Mouse (Mus musculus): ENCODE data around the gene Limd2. TPM values are rescaled to one million over a fixed set of nuclear protein-coding genes. Genes with fewer than 3 reads are reported as not detected.

Gene Limd2
- polyA plus RNA-seq, 1 experiment = 218 TPM

- TF ChIP-seq GATA1 (IDR thresholded peaks at IDR 0.05; ENCODE audit: low read length) = no peak
Measured at GRCm38 (mm10) chr11:106179711-106180448, 19.2 kb upstream of the Limd2 start.

DNA sequence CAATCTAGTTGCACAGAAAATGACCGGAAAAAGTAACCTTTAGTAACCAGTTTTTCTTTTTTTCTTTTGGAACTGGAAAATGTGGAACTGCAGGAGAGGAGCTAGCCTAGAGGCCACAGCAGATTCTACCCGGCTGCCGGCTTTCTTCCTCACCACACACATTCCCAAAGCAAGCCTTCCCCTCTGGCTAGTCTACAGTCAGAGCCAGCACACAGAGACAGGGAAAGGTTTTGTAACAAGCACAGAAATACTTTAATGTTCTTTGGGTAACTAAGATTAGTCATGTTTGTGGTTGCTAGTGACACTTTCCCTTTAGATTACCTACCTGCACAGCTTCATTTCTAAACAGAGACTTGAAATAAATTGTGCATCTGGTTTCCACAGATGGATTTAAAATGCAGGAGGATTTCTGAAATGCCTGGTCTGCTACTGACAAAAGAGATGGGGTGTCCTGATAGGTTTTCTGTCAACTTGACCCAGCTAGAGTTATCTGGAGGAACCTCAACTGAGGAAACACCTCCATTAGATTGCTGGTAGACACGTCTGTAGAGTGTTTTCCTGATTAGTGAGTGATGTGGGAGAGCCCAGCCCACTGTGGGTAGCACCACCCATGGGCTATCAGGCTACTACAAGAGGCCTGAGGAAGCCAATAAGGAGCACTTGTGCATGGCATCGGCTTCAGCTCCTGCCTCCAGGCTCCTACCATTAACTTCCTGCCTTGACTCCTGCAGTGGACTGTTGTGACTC lies 17.5 kb upstream of the Limd2 start:
- peak; percentile 81 for TF ChIP-seq GATA1 (IDR thresholded peaks at IDR 0.05; ENCODE audit: low read length)

DNA sequence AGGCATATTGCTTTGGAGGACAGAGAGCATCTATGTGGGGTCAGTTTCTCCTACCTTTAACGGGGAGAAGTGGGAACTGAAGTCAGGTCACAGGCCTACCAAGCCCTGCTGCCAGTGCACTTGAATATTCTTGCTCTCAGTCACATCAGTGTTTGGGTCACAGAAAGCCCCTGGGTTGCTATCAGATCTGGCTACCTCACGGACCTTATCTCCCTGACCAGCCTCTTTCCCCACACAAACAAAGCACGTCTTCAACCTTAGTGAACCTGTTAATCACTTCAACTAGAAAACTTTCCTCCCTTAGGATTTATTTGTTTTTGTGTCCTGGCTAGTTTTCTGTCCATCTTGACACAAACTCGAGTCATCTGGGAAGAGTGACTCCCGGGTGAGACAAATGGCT lies 15.7 kb upstream of the Limd2 start:
- TF ChIP-seq GATA1 (IDR thresholded peaks at IDR 0.05; ENCODE audit: low read length) = peak; percentile 11

DNA sequence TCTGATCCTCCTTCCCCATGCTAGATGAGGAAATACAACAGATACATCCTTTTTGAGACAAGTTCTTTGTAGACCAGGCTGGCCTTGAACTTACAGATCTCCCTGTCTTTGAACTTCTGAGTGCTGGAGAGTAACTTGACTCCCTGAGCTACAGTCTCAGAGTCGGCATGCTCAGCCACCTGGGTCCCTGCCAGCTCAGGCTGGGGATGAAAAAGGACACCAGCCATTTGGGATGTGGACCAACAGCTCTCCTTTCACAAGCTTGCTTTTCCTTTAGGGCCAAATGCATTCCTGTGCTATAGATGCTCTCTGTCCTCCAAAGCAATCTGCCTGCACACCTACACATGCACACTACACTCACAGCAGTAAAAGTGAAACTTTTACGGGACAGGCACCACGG lies 14.4 kb upstream of the Limd2 start:
- no peak for TF ChIP-seq GATA1 (IDR thresholded peaks at IDR 0.05; ENCODE audit: low read length)

DNA sequence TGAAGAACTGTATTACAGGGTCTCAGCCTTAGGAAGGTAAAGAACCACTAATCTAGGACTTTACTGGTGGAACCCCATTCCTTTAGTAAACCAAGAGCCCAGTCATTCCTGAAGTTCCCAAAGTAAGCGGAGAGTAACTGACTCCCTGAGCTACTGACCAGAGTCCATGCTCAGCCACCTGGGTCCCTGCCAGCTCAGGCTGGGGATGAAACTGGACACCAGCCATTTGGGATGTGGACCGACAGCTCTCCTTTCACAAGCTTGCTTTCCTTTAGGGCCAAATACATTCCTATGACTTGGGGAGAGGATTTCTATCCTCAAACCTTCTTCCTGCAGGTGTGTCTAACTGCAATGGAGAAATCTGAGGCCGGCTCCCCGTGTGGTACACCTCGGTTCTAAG lies 13.7 kb upstream of the Limd2 start:
- no peak for TF ChIP-seq GATA1 (IDR thresholded peaks at IDR 0.05; ENCODE audit: low read length)

DNA sequence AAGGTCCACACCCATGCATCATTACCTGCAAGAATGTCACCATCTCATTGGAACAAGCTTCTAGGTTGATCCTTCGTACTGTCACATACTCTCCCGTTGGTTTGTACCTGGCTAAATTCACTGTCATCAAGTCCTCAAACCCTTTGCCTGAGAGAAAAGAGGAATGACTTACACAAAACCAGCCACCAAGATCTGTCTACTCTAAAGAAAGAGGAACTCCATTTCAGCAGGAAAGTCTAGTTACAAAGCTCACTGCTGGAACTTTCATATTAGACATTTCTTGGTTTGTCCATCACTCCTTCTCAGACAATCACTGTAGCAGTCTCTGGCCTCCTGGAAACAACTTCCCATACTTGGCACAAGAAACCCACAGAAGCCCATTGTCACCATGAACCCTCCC lies 12.6 kb upstream of the Limd2 start:
- no peak for TF ChIP-seq GATA1 (IDR thresholded peaks at IDR 0.05; ENCODE audit: low read length)

DNA sequence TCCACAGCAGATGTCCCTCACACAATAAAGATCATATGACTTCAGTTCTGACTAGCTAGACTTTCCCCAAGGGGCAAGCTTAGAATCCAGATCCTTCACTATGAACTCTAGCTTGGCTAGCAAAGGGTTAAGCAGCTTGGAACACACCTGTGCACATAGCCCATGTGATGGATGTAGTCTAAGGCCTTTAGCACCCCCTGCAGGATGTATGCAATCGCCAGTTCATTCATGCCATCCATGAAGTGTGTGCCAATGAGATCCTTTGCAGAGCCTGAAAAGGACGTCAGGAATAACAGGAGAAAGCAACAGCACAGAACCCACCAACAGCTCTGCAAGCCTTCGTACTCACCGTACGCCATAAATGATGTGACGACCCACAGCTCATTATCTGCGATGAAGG lies 10.1 kb upstream of the Limd2 start:
- no peak for TF ChIP-seq GATA1 (IDR thresholded peaks at IDR 0.05; ENCODE audit: low read length)

GRCm38 (mm10) chr11:106167435-106167834 lies 6.8 kb upstream of the Limd2 start:
- TF ChIP-seq GATA1 (IDR thresholded peaks at IDR 0.05; ENCODE audit: low read length) = no peak

DNA sequence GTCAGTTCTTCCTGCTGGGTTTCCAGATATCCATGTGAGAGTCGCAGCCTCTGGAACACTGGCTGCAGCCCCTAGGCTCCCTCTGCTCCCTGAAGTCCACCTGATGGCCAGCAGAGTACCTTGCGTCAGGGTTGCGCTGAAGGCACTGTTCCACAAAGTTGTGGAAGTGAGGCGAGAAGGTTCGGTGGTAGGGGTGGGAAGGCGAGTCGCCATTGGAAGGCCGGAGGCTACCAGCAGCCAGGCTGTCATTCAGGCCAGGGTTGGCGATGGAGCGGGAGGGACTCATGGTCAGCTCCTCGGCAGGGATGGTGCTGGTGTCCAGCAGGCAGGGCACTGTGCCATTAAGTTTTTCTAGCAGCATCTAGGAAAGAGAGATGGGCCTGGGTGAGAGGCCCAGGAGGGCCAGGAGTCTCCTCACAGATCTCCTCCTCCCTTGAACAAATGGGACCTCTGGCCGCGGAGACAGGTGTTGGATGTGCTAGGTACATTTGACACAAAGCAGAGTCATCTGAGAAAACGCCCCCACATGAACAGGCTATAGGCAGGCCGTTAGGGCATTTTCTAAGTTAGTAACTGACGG lies 4.0 kb upstream of the Limd2 start:
- no peak for TF ChIP-seq GATA1 (IDR thresholded peaks at IDR 0.05; ENCODE audit: low read length)

GRCm38 (mm10) chr11:106163546-106163945 lies 2.9 kb upstream of the Limd2 start:
- no peak for TF ChIP-seq GATA1 (IDR thresholded peaks at IDR 0.05; ENCODE audit: low read length)

DNA sequence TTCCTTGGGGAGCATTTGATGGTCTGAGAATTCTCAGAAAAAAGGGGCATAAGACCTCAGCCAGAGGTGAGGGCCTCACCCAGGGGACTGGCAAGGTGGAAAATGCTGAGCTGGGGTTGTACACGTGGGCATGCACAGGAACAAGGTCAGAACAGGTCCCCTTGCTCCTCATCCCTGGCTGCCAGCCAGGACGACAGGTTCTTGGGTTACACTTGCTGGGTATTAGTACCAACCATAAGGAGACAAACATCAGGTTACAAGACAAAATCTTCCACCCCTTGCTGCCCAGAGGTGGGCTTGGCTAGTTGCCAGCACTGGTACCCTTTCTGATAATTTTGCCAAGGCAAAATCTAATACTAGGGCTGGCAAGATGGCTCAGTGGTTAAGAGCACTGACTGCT lies 1.6 kb upstream of the Limd2 start:
- no peak for TF ChIP-seq GATA1 (IDR thresholded peaks at IDR 0.05; ENCODE audit: low read length)

GRCm38 (mm10) chr11:106159921-106160840 lies 479 bp downstream of the Limd2 start:
- TF ChIP-seq GATA1 (IDR thresholded peaks at IDR 0.05; ENCODE audit: low read length) = no peak

- TF ChIP-seq GATA1 (IDR thresholded peaks at IDR 0.05; ENCODE audit: low read length) = no peak
Measured at GRCm38 (mm10) chr11:106159216-106159920, 1.3 kb downstream of the Limd2 start.

- TF ChIP-seq GATA1 (IDR thresholded peaks at IDR 0.05; ENCODE audit: low read length) = no peak
Measured at GRCm38 (mm10) chr11:106158930-106159215, 1.8 kb downstream of the Limd2 start.
